In genomic region chr9:102262100-102262501, GRCm38 (mm10) we compare ENCODE assay signal across 14 mouse cellular contexts.
A peak's percentile ranks its signal among the peaks of the same experiment; 100 is the strongest.
DNase-seq lines count a peak whose midpoint lies in the region; ATAC-seq and TF ChIP-seq lines count a peak whose summit lies in the region.
"Had no signal": no experiment of that assay in that cellular context is flagged by ENCODE, and none has a peak within 500 bp of the region (broad histone marks: within the 10 kb centered on the region; RNA-seq: fewer than 3 reads in every experiment).

No protein-coding gene starts in this region.

- peaks cover 51% of the 10 kb centered on the region for H3K27me3 ChIP-seq in forebrain, embryonic 12.5 days
- H3K27me3 ChIP-seq in heart, postnatal 0 days (ENCODE audit: control insufficient read depth, insufficient read depth, low read length) = peaks cover 88% of the 10 kb centered on the region
- H3K27me3 ChIP-seq in midbrain, embryonic 14.5 days (ENCODE audit: control insufficient read depth, insufficient read depth, low read length) = peaks cover 14% of the 10 kb centered on the region; the same call in 1 of the 2 replicates
- H3K27me3 ChIP-seq in kidney, adult 2 months (replicated peaks; ENCODE audit: control insufficient read depth, insufficient read depth, low read length) = no peaks in the 10 kb centered on the region

- WGBS in forebrain, embryonic 12.5 days = 5% methylated on average over 4 of the region's 4 CpGs
- 21% methylated on average over 4 of the region's 4 CpGs for WGBS in heart, postnatal 0 days
- WGBS in midbrain, embryonic 14.5 days = 8% methylated on average over 4 of the region's 4 CpGs
- 53% methylated on average over 4 of the region's 4 CpGs for WGBS in kidney, adult 2 months

- no peak for TF ChIP-seq POLR2A in brain, embryonic 14.5 days (IDR thresholded peaks at IDR 0.05; ENCODE audit: borderline replicate concordance, extremely low read depth, insufficient read depth, insufficient read length, poor library complexity, severe bottlenecking)
- no peak for TF ChIP-seq POLR2A in kidney, adult 2 months (IDR thresholded peaks at IDR 0.05; ENCODE audit: low read depth, low read length)

- H3K27ac ChIP-seq in forebrain, embryonic 12.5 days = peak overlapping the region; percentile 61; the same call in 1 of the 2 replicates
- H3K27ac ChIP-seq in heart, postnatal 0 days (ENCODE audit: low read depth) = no peak overlapping the region
- H3K27ac ChIP-seq in midbrain, embryonic 14.5 days (replicated peaks; ENCODE audit: low read depth, low read length) = peak overlapping the region; percentile 49; the same call in 1 of the 2 replicates
- no peak overlapping the region for H3K27ac ChIP-seq in kidney, adult 2 months (ENCODE audit: insufficient read depth, low read depth, low read length)
- H3K27ac ChIP-seq: kidney, postnatal 0 days; liver, embryonic 14.5 days had no signal

- no peak overlapping the region for H3K4me3 ChIP-seq in forebrain, embryonic 12.5 days (replicated peaks)
- H3K4me3 ChIP-seq in heart, postnatal 0 days (ENCODE audit: low read depth, low read length) = no peak overlapping the region
- H3K4me3 ChIP-seq in midbrain, embryonic 14.5 days (replicated peaks; ENCODE audit: low read depth, low read length) = no peak overlapping the region
- no peak overlapping the region for H3K4me3 ChIP-seq in kidney, adult 2 months (ENCODE audit: insufficient read depth, low read depth, low read length)
- H3K4me3 ChIP-seq: erythroblast, embryonic 14.5 days had no signal

- DNase-seq in brain, embryonic 14.5 days (ENCODE audit: low read depth) = peak; percentile 59
- peak; percentile 45 for DNase-seq in heart, postnatal 0 days (ENCODE audit: low spot score)
- DNase-seq in midbrain, embryonic 14.5 days = no peak
- DNase-seq in right cerebral cortex, adult 18-20 months = no peak
- no peak for DNase-seq in ovary, postnatal 36 days (ENCODE audit: low spot score)
- DNase-seq in left cerebral cortex, adult 8-10 months (ENCODE audit: low spot score in 2 of 2) = no peak
- no peak for DNase-seq in kidney, adult 2 months
- DNase-seq: cerebellum, adult 9-10 months; thymus, postnatal 4 days had no signal

- no peak for TF ChIP-seq EP300 in heart, postnatal 0 days (IDR thresholded peaks at IDR 0.05; ENCODE audit: low read depth)

- H3K36me3 ChIP-seq in forebrain, embryonic 12.5 days (replicated peaks) = no peaks in the 10 kb centered on the region
- no peaks in the 10 kb centered on the region for H3K36me3 ChIP-seq in heart, postnatal 0 days (replicated peaks; ENCODE audit: control insufficient read depth, insufficient read depth, low read length)
- no peaks in the 10 kb centered on the region for H3K36me3 ChIP-seq in midbrain, embryonic 14.5 days (ENCODE audit: control insufficient read depth, insufficient read depth, low read length)
- no peaks in the 10 kb centered on the region for H3K36me3 ChIP-seq in kidney, adult 2 months (ENCODE audit: control insufficient read depth, insufficient read depth, low read length)
- H3K36me3 ChIP-seq: G1E had no signal

- H3K9me3 ChIP-seq in forebrain, embryonic 12.5 days = no peaks in the 10 kb centered on the region
- H3K9me3 ChIP-seq in heart, postnatal 0 days (replicated peaks; ENCODE audit: control insufficient read depth, low read length) = no peaks in the 10 kb centered on the region
- H3K9me3 ChIP-seq in midbrain, embryonic 14.5 days (ENCODE audit: control insufficient read depth, low read length) = no peaks in the 10 kb centered on the region

- TF ChIP-seq CTCF in brain, embryonic 14.5 days (IDR thresholded peaks at IDR 0.05; ENCODE audit: borderline replicate concordance, extremely low read depth, insufficient read depth, insufficient read length) = no peak
- TF ChIP-seq CTCF in heart, postnatal 0 days (IDR thresholded peaks at IDR 0.05; ENCODE audit: low read depth) = no peak
- no peak for TF ChIP-seq CTCF in kidney, adult 2 months (conservative IDR thresholded peaks at IDR 0.05; ENCODE audit: insufficient read depth, insufficient read length, low read depth, low read length)

- ATAC-seq in forebrain, embryonic 12.5 days (ENCODE audit: low FRiP score) = peak; percentile 53; the same call in 1 of the 2 replicates
- peak; percentile 88 for ATAC-seq in heart, postnatal 0 days (ENCODE audit: insufficient read depth, low read depth)
- 0 out of 2 replicates have a peak, but pooled peaks have one; percentile 14 for ATAC-seq in midbrain, embryonic 14.5 days (ENCODE audit: low FRiP score, low TSS enrichment)

- peaks cover 65% of the 10 kb centered on the region for H3K4me1 ChIP-seq in forebrain, embryonic 12.5 days
- peaks cover 7% of the 10 kb centered on the region; the same call in 1 of the 2 replicates for H3K4me1 ChIP-seq in heart, postnatal 0 days (ENCODE audit: control insufficient read depth, insufficient read depth)
- H3K4me1 ChIP-seq in midbrain, embryonic 14.5 days (ENCODE audit: control insufficient read depth, insufficient read depth, low read length) = peaks cover 51% of the 10 kb centered on the region
- H3K4me1 ChIP-seq in kidney, adult 2 months (ENCODE audit: control insufficient read depth, insufficient read depth, low read length) = no peaks in the 10 kb centered on the region

- H3K4me2 ChIP-seq in forebrain, embryonic 12.5 days = peak overlapping the region; percentile 19; the same call in 1 of the 2 replicates
- H3K4me2 ChIP-seq in heart, postnatal 0 days (ENCODE audit: low read depth, low read length) = peak overlapping the region; percentile 5; the same call in 1 of the 2 replicates
- H3K4me2 ChIP-seq in midbrain, embryonic 14.5 days (ENCODE audit: low read length) = peak overlapping the region; percentile 17

- H3K9ac ChIP-seq in forebrain, embryonic 12.5 days = no peak overlapping the region
- no peak overlapping the region for H3K9ac ChIP-seq in heart, postnatal 0 days (replicated peaks; ENCODE audit: low read depth, low read length)
- H3K9ac ChIP-seq in midbrain, embryonic 14.5 days (replicated peaks; ENCODE audit: low read length) = no peak overlapping the region; the same call in 1 of the 2 replicates
- H3K9ac ChIP-seq: liver, embryonic 14.5 days had no signal

Comparison
In these comparisons a context has a peak if more than half of its experiments do, and no peak if none do; other contexts are left out.
1. DNase-seq: peak in brain, embryonic 14.5 days (single experiment) and heart, postnatal 0 days (single experiment); none in midbrain, embryonic 14.5 days (single experiment), right cerebral cortex, adult 18-20 months (single experiment), ovary, postnatal 36 days (single experiment), left cerebral cortex, adult 8-10 months (0 of 2) and kidney, adult 2 months (single experiment).
2. ATAC-seq: peak in every context shown above with its lines; median percentile 88 in heart, postnatal 0 days; 53 in forebrain, embryonic 12.5 days; 14 in midbrain, embryonic 14.5 days.
3. H3K27ac ChIP-seq: peak in forebrain, embryonic 12.5 days (single experiment) and midbrain, embryonic 14.5 days (single experiment); none in heart, postnatal 0 days (single experiment) and kidney, adult 2 months (single experiment).
4. Peak in every context shown above with its lines, with median percentiles within 50 percentile points of each other: H3K4me2 ChIP-seq.